Mouse (Mus musculus): Measurements from ENCODE around the gene Ntm. TPM values are rescaled to one million over a fixed set of nuclear protein-coding genes. Genes with fewer than 3 reads are reported as not detected.

Ntm gene
- polyA plus RNA-seq (2014; fragmentation: Illumina TruSeq; extraction: RNeasy Lipid Tissue Mini Kit (QIAGEN cat#74804); ENCODE audit: low read depth, low replicate concordance) = 2.0 TPM

DNA sequence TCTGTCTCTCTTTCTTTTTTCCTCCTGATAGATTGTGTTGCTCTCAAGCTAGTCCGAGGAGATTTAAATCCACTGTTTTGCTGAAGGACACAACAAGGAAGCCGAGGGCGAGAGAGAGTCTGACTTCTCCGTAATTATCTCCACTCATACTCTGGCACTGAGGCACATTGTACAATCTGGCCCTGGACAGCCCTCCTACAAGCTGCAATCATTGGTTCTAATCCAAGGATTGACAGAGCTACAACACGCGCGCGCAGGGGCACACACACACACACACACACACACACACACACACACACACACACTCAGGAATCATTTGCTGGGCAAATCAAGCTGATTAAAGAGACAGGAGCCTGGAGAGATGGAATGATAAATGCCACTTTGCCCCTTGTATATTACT is at the start of gene Ntm:
Ntm (minus strand) TSS at position 164 of the 400 bp plus-strand sequence.

Measured in adrenal gland, adult 10 weeks (tissue).